Mouse (Mus musculus): Measurements from ENCODE around the gene Lct. TPM values are rescaled to one million over a fixed set of nuclear protein-coding genes. Genes with fewer than 3 reads are reported as not detected.
"Not testable (repeated sequence)": the region's sequence is repeated elsewhere in the genome, so short reads cannot be mapped to it uniquely, and the experiment has no call there.

Gene Lct
- polyA plus RNA-seq, 1 experiment from 2014 or later, result 0.07 TPM

GRCm38 (mm10) chr1:128337708-128338320 is 9.7 kb upstream of the Lct start:
- no peak overlapping the region for H3K4me3 ChIP-seq (replicated peaks)
- H3K36me3 ChIP-seq, result peaks cover 78% of the 10 kb centered on the region
- 91% methylated on average over 13 of the region's 13 CpGs for WGBS
- H3K4me2 ChIP-seq (replicated peaks), result no peak overlapping the region
- H3K27ac ChIP-seq (replicated peaks), result no peak overlapping the region
- H3K9ac ChIP-seq, result no peak overlapping the region
- no peaks in the 10 kb centered on the region for H3K4me1 ChIP-seq
- no peaks in the 10 kb centered on the region for H3K9me3 ChIP-seq (replicated peaks)
- H3K27me3 ChIP-seq, result no peaks in the 10 kb centered on the region
- ATAC-seq (ENCODE audit: insufficient number of reproducible peaks, low FRiP score, low TSS enrichment, low read depth), result no peak

GRCm38 (mm10) chr1:128330313-128330712 is 2.2 kb upstream of the Lct start:
- no peak for ATAC-seq (ENCODE audit: insufficient number of reproducible peaks, low FRiP score, low TSS enrichment, low read depth)
- Histone ChIP-seq H3K9me3 (replicated peaks) (no peaks in the 10 kb centered on the region), H3K4me1 (no peaks in the 10 kb centered on the region), H3K27ac (replicated peaks) (no peak overlapping the region), H3K27me3 (no peaks in the 10 kb centered on the region), H3K36me3 (peaks cover 80% of the 10 kb centered on the region), H3K4me3 (replicated peaks) (no peak overlapping the region), H3K4me2 (replicated peaks) (no peak overlapping the region), H3K9ac (no peak overlapping the region)
- WGBS, result 98% methylated on average over 1 of the region's 1 CpGs

- Histone ChIP-seq H3K4me3 (replicated peaks) (no peak overlapping the region), H3K36me3 (peaks cover 52% of the 10 kb centered on the region), H3K4me2 (replicated peaks) (no peak overlapping the region), H3K27ac (replicated peaks) (no peak overlapping the region), H3K4me1 (no peaks in the 10 kb centered on the region), H3K27me3 (no peaks in the 10 kb centered on the region), H3K9ac (no peak overlapping the region), H3K9me3 (replicated peaks) (no peaks in the 10 kb centered on the region)
- no peak for ATAC-seq (ENCODE audit: insufficient number of reproducible peaks, low FRiP score, low TSS enrichment, low read depth)
- WGBS, result 96% methylated on average over 1 of the region's 1 CpGs
Measured at GRCm38 (mm10) chr1:128327165-128327564, 953 bp downstream of the Lct start.

- Histone ChIP-seq H3K4me2 (replicated peaks) (no peak overlapping the region), H3K9ac (no peak overlapping the region), H3K27ac (replicated peaks) (no peak overlapping the region), H3K36me3 (peaks cover 28% of the 10 kb centered on the region), H3K4me3 (replicated peaks) (no peak overlapping the region), H3K27me3 (no peaks in the 10 kb centered on the region), H3K9me3 (replicated peaks) (no peaks in the 10 kb centered on the region), H3K4me1 (no peaks in the 10 kb centered on the region)
- 71% methylated on average over 2 of the region's 2 CpGs for WGBS
- ATAC-seq (ENCODE audit: insufficient number of reproducible peaks, low FRiP score, low TSS enrichment, low read depth), result no peak
Measured at GRCm38 (mm10) chr1:128324776-128325175, 3.3 kb downstream of the Lct start.

- Histone ChIP-seq H3K4me1 (no peaks in the 10 kb centered on the region), H3K36me3 (peaks cover 17% of the 10 kb centered on the region), H3K27me3 (no peaks in the 10 kb centered on the region), H3K27ac (replicated peaks) (no peak overlapping the region), H3K4me2 (replicated peaks) (no peak overlapping the region), H3K9me3 (replicated peaks) (no peaks in the 10 kb centered on the region), H3K4me3 (replicated peaks) (no peak overlapping the region), H3K9ac (no peak overlapping the region)
- ATAC-seq (ENCODE audit: insufficient number of reproducible peaks, low FRiP score, low TSS enrichment, low read depth), result no peak
- WGBS, result 91% methylated on average over 8 of the region's 8 CpGs
Measured at GRCm38 (mm10) chr1:128323026-128323643, 5.0 kb downstream of the Lct start.

- H3K27ac ChIP-seq (replicated peaks); ATAC-seq (ENCODE audit: insufficient number of reproducible peaks, low FRiP score, low TSS enrichment, low read depth); H3K4me2 ChIP-seq (replicated peaks); H3K4me1 ChIP-seq; H3K9me3 ChIP-seq (replicated peaks); H3K9ac ChIP-seq; H3K27me3 ChIP-seq; H3K36me3 ChIP-seq; H3K4me3 ChIP-seq (replicated peaks): not testable (repeated sequence)
- WGBS, result 76% methylated on average over 6 of the region's 6 CpGs
Measured at GRCm38 (mm10) chr1:128319266-128319665, 8.9 kb downstream of the Lct start.

GRCm38 (mm10) chr1:128314665-128315064 is 13.5 kb downstream of the Lct start:
- no peak overlapping the region for H3K27ac ChIP-seq (replicated peaks)
- no peak overlapping the region for H3K4me2 ChIP-seq (replicated peaks)
- H3K27me3 ChIP-seq, result no peaks in the 10 kb centered on the region
- H3K9ac ChIP-seq, result no peak overlapping the region
- 61% methylated on average over 4 of the region's 4 CpGs for WGBS
- H3K4me1 ChIP-seq, result no peaks in the 10 kb centered on the region
- no peak for ATAC-seq (ENCODE audit: insufficient number of reproducible peaks, low FRiP score, low TSS enrichment, low read depth)
- no peaks in the 10 kb centered on the region for H3K36me3 ChIP-seq
- H3K4me3 ChIP-seq (replicated peaks), result no peak overlapping the region
- H3K9me3 ChIP-seq (replicated peaks), result no peaks in the 10 kb centered on the region

GRCm38 (mm10) chr1:128309043-128309442 is 19.1 kb downstream of the Lct start:
- Histone ChIP-seq H3K9ac (no peak overlapping the region), H3K4me2 (replicated peaks) (no peak overlapping the region), H3K4me3 (replicated peaks) (no peak overlapping the region), H3K36me3 (no peaks in the 10 kb centered on the region), H3K4me1 (no peaks in the 10 kb centered on the region), H3K9me3 (replicated peaks) (no peaks in the 10 kb centered on the region), H3K27ac (replicated peaks) (no peak overlapping the region), H3K27me3 (no peaks in the 10 kb centered on the region)
- WGBS, result 71% methylated on average over 3 of the region's 3 CpGs
- no peak for ATAC-seq (ENCODE audit: insufficient number of reproducible peaks, low FRiP score, low TSS enrichment, low read depth)

- Histone ChIP-seq H3K9ac (no peak overlapping the region), H3K9me3 (replicated peaks) (no peaks in the 10 kb centered on the region), H3K27me3 (no peaks in the 10 kb centered on the region), H3K4me3 (replicated peaks) (no peak overlapping the region), H3K4me1 (no peaks in the 10 kb centered on the region), H3K36me3 (no peaks in the 10 kb centered on the region), H3K27ac (replicated peaks) (no peak overlapping the region), H3K4me2 (replicated peaks) (no peak overlapping the region)
- 90% methylated on average over 16 of the region's 16 CpGs for WGBS
- ATAC-seq (ENCODE audit: insufficient number of reproducible peaks, low FRiP score, low TSS enrichment, low read depth), result no peak
Measured at GRCm38 (mm10) chr1:128303900-128304299, 24.2 kb downstream of the Lct start.

- H3K4me1 ChIP-seq, result no peaks in the 10 kb centered on the region
- no peak overlapping the region for H3K9ac ChIP-seq
- H3K9me3 ChIP-seq (replicated peaks), result no peaks in the 10 kb centered on the region
- WGBS, result 64% methylated on average over 5 of the region's 5 CpGs
- H3K27ac ChIP-seq (replicated peaks), result no peak overlapping the region
- H3K27me3 ChIP-seq, result no peaks in the 10 kb centered on the region
- H3K4me2 ChIP-seq (replicated peaks), result no peak overlapping the region
- no peak overlapping the region for H3K4me3 ChIP-seq (replicated peaks)
- no peaks in the 10 kb centered on the region for H3K36me3 ChIP-seq
- ATAC-seq (ENCODE audit: insufficient number of reproducible peaks, low FRiP score, low TSS enrichment, low read depth), result no peak
Measured at GRCm38 (mm10) chr1:128295717-128296528, 32.2 kb downstream of the Lct start.

- H3K4me3 ChIP-seq (replicated peaks), result no peak overlapping the region
- H3K27ac ChIP-seq (replicated peaks), result no peak overlapping the region
- H3K9me3 ChIP-seq (replicated peaks), result no peaks in the 10 kb centered on the region
- H3K36me3 ChIP-seq, result no peaks in the 10 kb centered on the region
- WGBS, result 65% methylated on average over 8 of the region's 8 CpGs
- H3K4me2 ChIP-seq (replicated peaks), result no peak overlapping the region
- H3K27me3 ChIP-seq, result no peaks in the 10 kb centered on the region
- no peak for ATAC-seq (ENCODE audit: insufficient number of reproducible peaks, low FRiP score, low TSS enrichment, low read depth)
- no peak overlapping the region for H3K9ac ChIP-seq
- no peaks in the 10 kb centered on the region for H3K4me1 ChIP-seq
Measured at GRCm38 (mm10) chr1:128295296-128295695, 32.8 kb downstream of the Lct start.
